Mouse (Mus musculus): ENCODE measurements around the gene Tardbp.

- TF ChIP-seq CTCF (IDR thresholded peaks at IDR 0.05; ENCODE audit: borderline replicate concordance, insufficient read depth, low read depth, low read length): no peak
- TF ChIP-seq POLR2A (IDR thresholded peaks at IDR 0.05; ENCODE audit: borderline replicate concordance, insufficient read depth, low read length): no peak
Observed at GRCm38 (mm10) chr4:148613738-148614137, 13.1 kb downstream of the Tardbp start.

All from cerebellum, adult 2 months (tissue).